Mouse (Mus musculus) heart, embryonic 14.5 days (tissue): Measurements from ENCODE around the gene H2-Aa. TPM values are rescaled to one million over a fixed set of nuclear protein-coding genes. Genes with fewer than 3 reads are reported as not detected.

Experiments
- ATAC-seq: fragments of 200-750 bp; cut with Nextera tagmentation; 2 replicates; pipeline ENCODE4 v1.8.0; 2017; ENCODE audit warnings: low read depth, moderate TSS enrichment; ENCODE audit not compliant: insufficient number of reproducible peaks, insufficient read depth, low FRiP score
- H3K27ac ChIP-seq, 2 experiments: fragments of 200-500 bp in 1 of 2; fragments of 300-500 bp in 1 of 2; sonication (generic) in 1 of 2; replicated peaks in 1 of 2; 2 replicates each; pipeline ENCODE4 v1.5.1; 2012 to 2014; ENCODE audit warnings: low read depth in 2 of 2, low read length in 2 of 2, control low read depth in 1 of 2, mild to moderate bottlenecking in 1 of 2, mixed read lengths in 1 of 2; ENCODE audit not compliant: control insufficient read depth in 1 of 2, insufficient read depth in 1 of 2
- H3K27me3 ChIP-seq: fragments of 300-500 bp; sonication (generic); 2 replicates; pipeline ENCODE4 v1.6.1; 2014; ENCODE audit warnings: mild to moderate bottlenecking, low read length, control low read depth; ENCODE audit not compliant: control insufficient read depth, insufficient read depth
- H3K36me3 ChIP-seq: fragments of 300-500 bp; sonication (generic); 2 replicates; pipeline ENCODE4 v1.6.1; 2014; ENCODE audit warnings: mild to moderate bottlenecking, control low read depth, low read length, mixed read lengths; ENCODE audit not compliant: control insufficient read depth, insufficient read depth
- H3K4me1 ChIP-seq, 2 experiments: fragments of 200-500 bp in 1 of 2; fragments of 300-500 bp in 1 of 2; sonication (generic) in 1 of 2; 2 replicates each; pipeline ENCODE4 v1.6.1; 2012 to 2014; ENCODE audit warnings: low read length in 2 of 2, control low read depth in 1 of 2, mixed read lengths in 1 of 2; ENCODE audit not compliant: control insufficient read depth in 2 of 2, insufficient read depth in 2 of 2
- H3K4me2 ChIP-seq: fragments of 300-500 bp; sonication (generic); 2 replicates; pipeline ENCODE4 v1.6.1; 2014; ENCODE audit warnings: mild to moderate bottlenecking, low read length
- H3K4me3 ChIP-seq, 2 experiments: fragments of 200-500 bp in 1 of 2; fragments of 300-500 bp in 1 of 2; sonication (generic) in 1 of 2; 2 replicates each; pipeline ENCODE4 v1.5.1; 2012 to 2014; ENCODE audit warnings: low read length in 2 of 2, mild to moderate bottlenecking in 2 of 2, control low read depth in 1 of 2, low read depth in 1 of 2, moderate library complexity in 1 of 2; ENCODE audit not compliant: control insufficient read depth in 1 of 2, insufficient read depth in 1 of 2
- H3K9ac ChIP-seq: fragments of 300-500 bp; sonication (generic); 2 replicates; pipeline ENCODE4 v1.6.1; 2014; ENCODE audit warnings: mild to moderate bottlenecking, low read length
- H3K9me3 ChIP-seq: fragments of 300-500 bp; sonication (generic); 2 replicates; pipeline ENCODE4 v1.6.1; 2016; ENCODE audit warnings: low read length, control low read depth; ENCODE audit not compliant: control insufficient read depth
- WGBS: fragments of 180-500 bp; shearing (Covaris S2); extraction: QIAGEN DNeasy Blood & Tissue Kit; methylation state at CpG from one replicate; pipeline ENCODE4 v1.1.7; 2014; 5-methylcytosine and 5-hydroxymethylcytosine counted together
- polyA plus RNA-seq: library from polyadenylated mRNA; unstranded; fragments of >200 nt; fragmentation: Nextera tagmentation; extraction: Ambion mirVana; gene quantifications from 2 replicates; pipeline ENCODE4 v1.2.1, GENCODE M21; 2014

H2-Aa gene
- polyA plus RNA-seq, 1 experiment from 2014 or later = 1.2 TPM

DNA sequence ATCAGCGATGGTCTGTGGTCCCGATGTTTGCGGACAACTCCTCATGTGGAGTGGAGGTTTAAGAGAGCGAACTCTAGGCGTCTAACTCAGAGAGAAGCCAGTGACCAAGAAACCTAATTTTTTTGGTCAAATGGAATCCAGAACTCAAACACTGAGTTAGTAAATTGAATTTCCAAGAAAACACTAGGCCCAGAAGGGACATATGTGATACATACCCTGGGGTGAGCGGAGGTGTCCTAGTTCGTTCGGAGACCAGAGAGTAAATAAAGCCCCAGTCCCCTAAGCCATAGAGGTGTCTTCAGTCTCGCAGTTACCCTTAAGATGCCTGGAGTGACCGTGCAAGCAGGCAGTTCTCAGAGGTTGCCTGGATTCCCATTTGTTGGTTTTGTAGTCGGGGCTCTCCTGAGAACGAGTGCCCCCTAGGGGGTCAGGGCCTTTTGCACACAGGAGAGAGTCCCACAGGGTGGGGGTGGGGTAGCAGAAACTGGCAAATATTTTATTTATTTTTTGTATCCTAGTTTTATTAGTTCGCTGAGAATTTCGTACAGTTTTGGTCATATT lies 23.7 kb downstream of the H2-Aa start:
- peak overlapping the region; percentile 97 for H3K4me2 ChIP-seq
- no peaks in the 10 kb centered on the region for H3K36me3 ChIP-seq
- no peak for ATAC-seq
- WGBS = 5% methylated on average over 14 of the region's 14 CpGs
- peak overlapping the region; percentile 60 to 62 for H3K4me3 ChIP-seq
- no peaks in the 10 kb centered on the region for H3K9me3 ChIP-seq
- peaks cover 5 to 12% of the 10 kb centered on the region in 2 experiments; a peak in 3 of 4 replicates for H3K4me1 ChIP-seq
- H3K9ac ChIP-seq = peak overlapping the region; percentile 77; the same call in 1 of the 2 replicates
- H3K27me3 ChIP-seq = peaks cover 16% of the 10 kb centered on the region; the same call in 1 of the 2 replicates
- H3K27ac ChIP-seq = no peak overlapping the region

DNA sequence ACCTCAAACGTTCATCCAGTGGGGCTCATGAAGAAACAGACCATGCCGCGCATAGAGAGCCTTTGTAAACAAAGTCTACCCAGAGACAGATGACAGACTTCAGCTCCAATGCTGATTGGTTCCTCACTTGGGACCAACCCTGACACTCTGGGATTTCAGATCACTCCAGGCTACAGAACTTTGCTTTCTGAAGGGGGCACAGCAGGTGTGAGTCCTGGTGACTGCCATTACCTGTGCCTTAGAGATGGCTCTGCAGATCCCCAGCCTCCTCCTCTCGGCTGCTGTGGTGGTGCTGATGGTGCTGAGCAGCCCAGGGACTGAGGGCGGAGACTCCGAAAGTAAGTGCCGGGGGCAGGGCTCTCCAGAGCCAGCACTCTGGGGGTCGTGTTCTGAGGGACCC lies 24.6 kb downstream of the H2-Aa start:
- Histone ChIP-seq H3K27ac (no peak overlapping the region), H3K4me3 (peak overlapping the region; percentile 60 to 62), H3K9ac (peak overlapping the region; percentile 47), H3K4me1 (peaks cover 5 to 12% of the 10 kb centered on the region in 2 experiments; a peak in 3 of 4 replicates), H3K4me2 (peak overlapping the region; percentile 97), H3K9me3 (no peaks in the 10 kb centered on the region), H3K27me3 (peaks cover 16% of the 10 kb centered on the region), H3K36me3 (no peaks in the 10 kb centered on the region)
- 0% methylated on average over 8 of the region's 8 CpGs for WGBS
- ATAC-seq = 0 out of 2 replicates have a peak, but pooled peaks have one; percentile 55

DNA sequence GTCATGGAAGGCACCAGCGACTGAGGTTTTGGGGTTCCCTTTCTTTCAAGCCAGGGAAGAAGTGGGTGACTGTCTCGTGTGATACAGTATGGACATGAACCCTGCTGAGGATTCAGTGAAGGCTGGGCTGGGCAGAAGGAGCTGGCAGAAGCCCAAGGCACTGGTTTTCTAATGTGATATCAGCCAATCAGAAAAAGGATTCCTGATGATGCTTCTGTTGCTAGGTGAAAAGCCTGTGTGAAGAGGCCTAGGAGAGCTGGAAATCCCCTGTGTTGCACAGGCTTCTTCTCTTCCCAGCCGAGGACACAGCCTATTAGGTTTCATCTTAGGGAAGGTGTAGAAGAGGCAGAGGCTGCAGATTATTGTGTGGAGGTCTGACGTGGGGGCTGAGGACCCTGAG lies 26.1 kb downstream of the H2-Aa start:
- Histone ChIP-seq H3K27ac (no peak overlapping the region), H3K4me1 (peaks cover 5 to 12% of the 10 kb centered on the region in 2 experiments; a peak in 3 of 4 replicates), H3K4me2 (no peak overlapping the region), H3K27me3 (peaks cover 16% of the 10 kb centered on the region), H3K4me3 (no peak overlapping the region), H3K9ac (no peak overlapping the region), H3K9me3 (no peaks in the 10 kb centered on the region), H3K36me3 (no peaks in the 10 kb centered on the region)
- WGBS = 17% methylated on average over 4 of the region's 4 CpGs
- ATAC-seq = peak; percentile 50; the same call in 1 of the 2 replicates

DNA sequence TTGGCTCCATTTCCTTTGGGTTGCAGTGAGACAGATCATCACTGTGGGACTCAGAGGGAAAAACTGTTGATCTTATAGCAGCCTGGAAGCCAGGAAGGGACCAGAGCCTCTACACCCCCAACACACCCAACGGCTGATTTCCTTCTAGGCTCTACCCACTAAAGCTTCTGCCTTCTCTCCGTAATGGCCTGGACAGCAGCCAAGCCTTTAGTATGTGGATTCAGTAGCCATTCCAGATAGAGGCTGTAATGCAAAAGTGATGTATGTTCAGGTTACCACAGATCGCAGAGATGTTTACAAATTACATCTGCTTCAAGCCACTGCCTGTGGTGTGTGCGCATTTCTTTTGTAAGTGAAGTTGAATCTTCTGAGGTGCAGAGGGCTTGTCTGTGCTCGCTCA lies 27.1 kb downstream of the H2-Aa start:
- Histone ChIP-seq H3K27me3 (peaks cover 16% of the 10 kb centered on the region), H3K4me3 (no peak overlapping the region), H3K4me1 (peaks cover 5 to 12% of the 10 kb centered on the region in 2 experiments; a peak in 3 of 4 replicates), H3K9me3 (no peaks in the 10 kb centered on the region), H3K36me3 (no peaks in the 10 kb centered on the region), H3K4me2 (no peak overlapping the region), H3K9ac (no peak overlapping the region), H3K27ac (no peak overlapping the region)
- WGBS = 60% methylated on average over 5 of the region's 5 CpGs
- no peak for ATAC-seq

DNA sequence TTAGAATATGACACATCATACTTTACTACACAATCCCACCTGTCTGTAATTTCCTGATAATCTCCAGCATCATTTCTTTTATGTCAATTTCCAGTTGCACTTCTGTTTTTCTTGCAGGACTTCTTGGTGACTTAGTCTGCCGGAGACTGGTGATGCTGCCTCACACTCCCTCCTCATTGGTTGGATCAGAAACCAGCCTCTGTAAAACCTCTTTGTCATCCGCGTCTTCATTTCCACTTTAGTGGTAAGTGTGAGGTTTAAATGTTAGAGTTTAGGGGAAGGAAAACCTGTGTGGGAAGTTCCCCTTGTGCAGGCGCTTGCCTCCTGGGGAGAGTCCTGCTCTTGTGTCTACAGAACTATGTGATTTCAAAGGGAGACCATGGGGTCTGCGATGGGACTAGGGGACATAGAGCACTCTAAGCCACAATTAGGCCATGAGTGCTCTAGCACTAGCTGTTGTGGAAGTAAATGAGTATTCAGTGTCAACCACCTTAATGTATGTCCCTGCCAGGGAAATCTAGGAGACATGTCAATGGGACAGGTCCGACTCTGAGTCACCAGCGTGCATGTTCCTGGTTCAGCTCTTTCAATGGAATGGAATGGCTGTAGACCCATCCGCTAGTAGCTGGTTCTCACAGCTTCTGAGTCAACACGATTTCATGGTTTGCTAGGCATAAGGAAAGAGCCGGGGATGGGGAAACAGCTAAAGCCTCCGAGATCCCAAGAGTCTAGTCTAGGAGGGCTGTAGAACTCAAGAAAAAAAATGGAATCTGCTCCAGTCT lies 29.8 kb downstream of the H2-Aa start, which contains the start of gene H2-Ab1:
TSS of gene H2-Ab1 (plus strand) at position 96 of the 782 bp plus-strand sequence.
- Histone ChIP-seq H3K9ac (no peak within 1 kb of the TSS), H3K9me3 (0 out of 2 replicates have a peak, but pooled peaks cover under 1% of the 10 kb centered on the region), H3K4me1 (no peaks in the 10 kb centered on the region), H3K27ac (no peak within 1 kb of the TSS), H3K27me3 (peaks cover 5% of the 10 kb centered on the region), H3K36me3 (no peaks in the 10 kb centered on the region), H3K4me3 (no peak within 1 kb of the TSS), H3K4me2 (no peak within 1 kb of the TSS)
- ATAC-seq = no peak
- 65% methylated on average over 11 of the region's 11 CpGs for WGBS

DNA sequence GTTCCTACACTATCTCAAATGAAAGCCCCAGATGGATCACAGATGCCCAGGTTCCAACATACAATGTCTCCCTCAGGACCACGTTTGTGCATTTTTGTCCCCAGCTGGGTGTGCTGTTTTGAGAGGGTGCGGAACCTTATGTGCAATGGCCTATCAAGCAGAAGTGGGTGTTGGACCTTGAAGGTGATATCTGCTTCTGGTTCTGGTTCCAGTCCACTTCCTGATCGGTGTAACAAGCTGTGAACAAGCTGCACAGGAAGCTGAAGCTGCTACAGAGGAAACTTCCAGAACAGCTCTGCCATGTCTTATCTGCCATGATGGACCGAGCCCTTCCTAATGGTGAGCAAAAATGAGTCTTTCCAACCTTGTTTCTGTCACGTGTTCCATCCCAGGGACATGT lies 31.1 kb downstream of the H2-Aa start:
- 73% methylated on average over 5 of the region's 5 CpGs for WGBS
- H3K9ac ChIP-seq = no peak overlapping the region
- no peak for ATAC-seq

DNA sequence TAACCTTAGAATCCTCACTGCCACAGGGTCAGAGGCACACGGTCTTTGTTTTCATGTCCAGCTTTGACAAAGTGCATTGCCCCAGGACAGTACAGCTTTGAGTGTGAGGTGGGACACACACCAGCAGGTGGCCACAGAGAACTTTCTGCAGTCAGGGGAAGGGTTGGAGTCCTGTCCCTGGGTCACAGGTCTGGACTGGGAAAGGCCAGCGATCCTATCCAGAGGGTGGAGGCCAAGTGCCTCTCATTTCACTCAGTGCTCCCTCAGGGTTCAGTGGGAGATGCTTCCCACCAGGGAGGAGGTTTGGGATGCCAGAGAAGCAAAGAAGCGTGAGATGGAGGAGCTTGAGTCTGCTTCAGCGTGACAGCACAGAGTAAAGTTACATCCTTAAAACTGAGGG lies 36.0 kb downstream of the H2-Aa start:
- Histone ChIP-seq H3K9me3 (0 out of 2 replicates have a peak, but pooled peaks cover 2% of the 10 kb centered on the region), H3K36me3 (no peaks in the 10 kb centered on the region), H3K4me3 (no peak overlapping the region), H3K27me3 (peaks cover 8% of the 10 kb centered on the region; the same call in 1 of the 2 replicates), H3K4me1 (no peaks in the 10 kb centered on the region), H3K4me2 (no peak overlapping the region), H3K27ac (no peak overlapping the region), H3K9ac (no peak overlapping the region)
- WGBS = 48% methylated on average over 4 of the region's 4 CpGs
- no peak for ATAC-seq

More for the DNA sequence above, 31.1 kb downstream of the H2-Aa start:
- no peak overlapping the region for H3K4me2 ChIP-seq
- no peaks in the 10 kb centered on the region for H3K4me1 ChIP-seq
- no peak overlapping the region for H3K4me3 ChIP-seq
- H3K36me3 ChIP-seq = no peaks in the 10 kb centered on the region
- H3K27me3 ChIP-seq = no peaks in the 10 kb centered on the region; the same call in 1 of the 2 replicates
- no peak overlapping the region for H3K27ac ChIP-seq
- 0 out of 2 replicates have a peak, but pooled peaks cover 2% of the 10 kb centered on the region for H3K9me3 ChIP-seq
